Mouse (Mus musculus) liver, adult 2 months (tissue): ENCODE measurements at regions not wholly inside any gene's neighbourhood (a gene's known extent, or its start where the extent isn't known, plus 50 kb on each side); places are given as distances from the start of the nearest gene placed in this dataset.

Source experiments
- DNase-seq: peaks from one replicate; pipeline ENCODE4 v3.0.0-alpha.2; 2011; ENCODE audit warnings: low read depth, low spot score; ENCODE audit errors: extremely low read depth
- H3K27ac ChIP-seq: fragments of 200-500 bp; replicated peaks from 2 replicates; pipeline ENCODE4 v1.5.1; 2012; ENCODE audit warnings: low read depth, mild to moderate bottlenecking, control low read depth, inconsistent platforms, low read length; ENCODE audit not compliant: insufficient read depth
- H3K27me3 ChIP-seq: fragments of 200-500 bp; 2 replicates; pipeline ENCODE4 v1.6.1; 2012; ENCODE audit warnings: mild to moderate bottlenecking, moderate library complexity, low read length, inconsistent platforms; ENCODE audit not compliant: control insufficient read depth, insufficient read depth
- H3K36me3 ChIP-seq: fragments of 200-500 bp; 2 replicates; pipeline ENCODE4 v1.6.1; 2012; ENCODE audit warnings: low read length, inconsistent platforms; ENCODE audit not compliant: control insufficient read depth, insufficient read depth
- H3K4me1 ChIP-seq: fragments of 200-500 bp; 2 replicates; pipeline ENCODE4 v1.6.1; 2011; ENCODE audit warnings: low read length; ENCODE audit not compliant: control insufficient read depth, insufficient read depth
- H3K4me3 ChIP-seq: fragments of 200-500 bp; 2 replicates; pipeline ENCODE4 v1.5.1; 2011; ENCODE audit warnings: low read depth, mild to moderate bottlenecking, control low read depth, low read length, moderate library complexity; ENCODE audit not compliant: insufficient read depth
- H3K79me2 ChIP-seq: fragments of 200-500 bp; 2 replicates; pipeline ENCODE4 v1.6.1; 2012; ENCODE audit warnings: inconsistent platforms, mild to moderate bottlenecking, low read length, moderate library complexity; ENCODE audit not compliant: control insufficient read depth, insufficient read depth
- H3K9ac ChIP-seq: fragments of 200-500 bp; 2 replicates; pipeline ENCODE4 v1.6.1; 2012; ENCODE audit warnings: low read depth, mild to moderate bottlenecking, control low read depth, inconsistent platforms, low read length
- CTCF ChIP-seq: fragments of 200-500 bp; IDR thresholded peaks from 2 replicates; pipeline ENCODE4 v1.5.1; 2011; ENCODE audit warnings: low read depth, low read length, control low read depth
- POLR2A ChIP-seq: fragments of 200-500 bp; IDR thresholded peaks from 2 replicates; pipeline ENCODE4 v1.6.1; 2011; ENCODE audit warnings: low read length, control low read depth; ENCODE audit not compliant: insufficient read depth; ENCODE audit errors: extremely low read depth
- WGBS: fragments of 180-500 bp; shearing (Covaris S2); methylation state at CpG from one replicate; pipeline ENCODE4 v1.1.7; 2018; 5-methylcytosine and 5-hydroxymethylcytosine counted together

DNA sequence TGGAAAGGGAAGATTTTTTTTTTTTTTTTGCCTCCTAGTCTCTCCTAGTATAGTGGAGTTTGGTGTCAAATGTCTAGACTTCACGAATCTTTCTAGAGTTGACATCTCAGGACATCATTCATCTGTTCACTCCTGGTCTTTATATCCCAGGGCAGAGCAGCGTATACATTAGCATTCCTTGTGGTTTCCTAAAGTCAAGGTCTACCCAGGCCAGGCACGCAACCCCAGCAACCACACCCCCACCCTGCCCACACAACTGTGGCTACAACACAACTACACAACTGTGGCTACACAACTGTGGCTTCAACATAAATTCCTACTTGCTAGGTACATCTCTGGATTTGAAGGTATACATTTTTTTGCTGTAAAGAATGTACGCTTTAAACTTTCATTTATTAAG, 122.2 kb downstream of the Ppp1r3a start:
- no peak for DNase-seq
- Histone ChIP-seq H3K36me3 (no peaks in the 10 kb centered on the region), H3K9ac (no peak overlapping the region), H3K79me2 (no peaks in the 10 kb centered on the region), H3K4me3 (no peak overlapping the region), H3K27me3 (no peaks in the 10 kb centered on the region), H3K4me1 (no peaks in the 10 kb centered on the region), H3K27ac (no peak overlapping the region)
- TF ChIP-seq POLR2A (no peak), CTCF (no peak)
- 77% methylated on average over 4 of the region's 4 CpGs for WGBS

DNA sequence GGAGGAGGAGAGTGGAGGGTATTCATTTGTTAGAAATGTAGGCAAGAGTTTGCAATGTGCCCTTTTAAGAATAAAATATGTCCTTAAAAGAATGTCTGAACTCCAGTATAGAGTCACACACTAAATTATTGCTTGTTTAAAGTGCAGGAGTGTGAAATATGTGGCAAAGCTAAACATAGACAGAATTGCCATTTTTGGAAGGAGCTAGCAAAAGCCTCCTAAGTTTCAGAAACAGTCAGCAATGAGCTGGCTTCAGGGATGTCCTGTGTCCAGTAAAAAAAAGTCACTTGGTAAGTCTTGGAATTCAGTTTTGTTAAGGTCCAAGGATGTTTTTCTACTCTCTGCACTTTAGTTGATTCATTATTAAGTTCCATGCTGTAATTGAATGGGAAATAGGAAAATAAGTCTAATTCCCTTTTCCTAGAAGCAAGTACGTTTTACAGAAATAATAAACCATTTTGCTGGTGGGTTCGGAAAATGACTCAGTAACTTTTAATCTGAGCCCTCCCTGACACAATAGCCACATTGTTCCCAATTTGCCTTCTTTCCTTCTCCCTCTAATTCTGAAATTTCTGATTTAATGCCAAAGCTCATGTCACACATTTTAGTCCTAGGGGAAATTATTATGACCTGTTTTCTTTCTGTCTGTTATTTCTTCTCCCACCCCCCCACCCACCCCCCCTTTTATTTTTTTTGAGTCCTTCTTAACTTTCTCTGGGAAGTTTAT, 123.2 kb downstream of the Ppp1r3a start:
- DNase-seq, result no peak
- Histone ChIP-seq H3K27me3 (no peaks in the 10 kb centered on the region), H3K4me1 (no peaks in the 10 kb centered on the region), H3K79me2 (no peaks in the 10 kb centered on the region), H3K36me3 (no peaks in the 10 kb centered on the region), H3K27ac (no peak overlapping the region), H3K4me3 (no peak overlapping the region), H3K9ac (no peak overlapping the region)
- TF ChIP-seq CTCF, result no peak
- TF ChIP-seq POLR2A, result no peak
- WGBS, result 65% methylated on average over 2 of the region's 2 CpGs

DNA sequence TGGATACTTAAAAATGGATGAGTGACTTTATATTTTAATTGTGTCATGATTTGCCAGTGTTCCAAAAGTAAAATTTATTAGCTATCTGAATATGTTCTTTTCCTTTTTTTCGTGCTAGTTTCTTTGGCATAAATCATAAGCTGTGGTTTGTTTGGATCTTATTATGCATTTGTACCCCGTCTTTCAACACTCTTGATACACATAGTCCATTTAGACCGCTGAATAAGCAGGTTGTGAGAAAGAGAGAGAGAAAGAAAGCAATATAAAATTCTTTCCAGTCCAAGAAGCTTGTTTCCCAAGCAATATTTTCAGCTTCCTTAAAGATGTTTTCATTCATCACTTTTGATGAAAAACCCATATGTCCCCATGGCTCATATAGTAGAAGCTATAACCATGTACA, 138.4 kb downstream of the Ppp1r3a start:
- H3K4me3 ChIP-seq, result no peak overlapping the region
- TF ChIP-seq CTCF (no peak), POLR2A (no peak)

DNA sequence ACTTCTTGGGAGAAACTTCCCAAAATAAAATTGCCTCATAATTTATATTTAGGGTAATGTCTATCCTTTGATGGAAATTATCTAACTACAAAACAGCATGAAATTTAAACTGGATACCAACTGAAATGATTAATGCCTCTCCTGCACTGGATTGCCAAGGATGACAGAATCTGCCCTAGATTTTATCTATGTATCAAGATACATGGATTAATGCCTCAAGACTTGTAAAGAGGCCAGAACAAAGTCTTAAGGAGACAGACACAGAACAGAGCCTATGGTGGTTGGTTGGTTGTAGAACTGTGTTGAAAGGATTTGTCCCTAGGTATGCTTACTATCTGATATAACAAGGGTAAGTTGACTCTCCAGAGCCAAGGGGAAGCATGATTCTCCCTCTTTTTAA, 147.0 kb downstream of the Ppp1r3a start:
- H3K4me1 ChIP-seq, result no peaks in the 10 kb centered on the region
- TF ChIP-seq POLR2A (no peak), CTCF (no peak)
- H3K27ac ChIP-seq, result no peak overlapping the region
- no peaks in the 10 kb centered on the region for H3K79me2 ChIP-seq
- DNase-seq, result no peak
- H3K4me3 ChIP-seq, result no peak overlapping the region
- H3K27me3 ChIP-seq, result no peaks in the 10 kb centered on the region
- no peaks in the 10 kb centered on the region for H3K36me3 ChIP-seq
- no peak overlapping the region for H3K9ac ChIP-seq

More for the DNA sequence above, 138.4 kb downstream of the Ppp1r3a start:
- DNase-seq, result no peak
- 51% methylated on average over 3 of the region's 3 CpGs for WGBS
- H3K27ac ChIP-seq, result no peak overlapping the region
- H3K36me3 ChIP-seq, result no peaks in the 10 kb centered on the region
- H3K4me1 ChIP-seq, result no peaks in the 10 kb centered on the region
- H3K27me3 ChIP-seq, result no peaks in the 10 kb centered on the region
- no peaks in the 10 kb centered on the region for H3K79me2 ChIP-seq
- no peak overlapping the region for H3K9ac ChIP-seq

DNA sequence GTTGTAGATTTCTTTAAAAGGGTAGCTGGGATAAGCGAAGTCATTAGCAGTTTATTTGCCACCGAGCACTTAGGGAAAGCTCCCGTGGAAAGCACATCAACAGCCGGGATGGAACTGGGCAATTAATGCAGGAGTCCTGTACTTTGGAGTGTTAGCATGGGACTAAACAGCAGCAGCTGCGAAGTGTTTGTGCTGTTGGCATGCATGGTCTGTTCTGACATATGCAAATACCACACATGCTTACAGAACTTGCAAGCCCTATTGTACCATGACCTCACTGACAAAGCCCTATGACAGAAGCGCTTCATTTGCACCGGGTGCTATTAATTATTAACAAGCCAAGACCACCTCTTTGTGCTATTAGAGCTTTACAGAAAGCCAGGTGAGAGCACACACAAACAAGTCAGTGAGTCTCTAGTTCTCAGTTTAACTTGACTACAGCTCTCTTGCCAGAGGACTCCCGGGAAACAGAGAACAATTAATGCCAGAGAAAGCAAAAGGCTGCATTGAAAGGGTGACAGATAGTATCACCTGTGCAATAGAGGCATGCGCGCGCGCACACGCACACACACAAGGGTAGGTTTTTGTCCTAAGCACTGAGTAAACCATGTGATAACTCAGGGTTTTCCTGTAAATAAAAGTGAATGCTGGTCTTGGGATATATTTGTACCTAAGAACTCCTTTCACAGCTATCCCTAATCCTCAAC, 154.4 kb downstream of the Ppp1r3a start:
- Histone ChIP-seq H3K36me3 (no peaks in the 10 kb centered on the region), H3K4me3 (no peak overlapping the region), H3K79me2 (no peaks in the 10 kb centered on the region), H3K27ac (no peak overlapping the region), H3K27me3 (no peaks in the 10 kb centered on the region), H3K4me1 (no peaks in the 10 kb centered on the region), H3K9ac (no peak overlapping the region)
- TF ChIP-seq CTCF (no peak), POLR2A (no peak)
- WGBS, result 52% methylated on average over 13 of the region's 13 CpGs
- DNase-seq, result peak; percentile 80

DNA sequence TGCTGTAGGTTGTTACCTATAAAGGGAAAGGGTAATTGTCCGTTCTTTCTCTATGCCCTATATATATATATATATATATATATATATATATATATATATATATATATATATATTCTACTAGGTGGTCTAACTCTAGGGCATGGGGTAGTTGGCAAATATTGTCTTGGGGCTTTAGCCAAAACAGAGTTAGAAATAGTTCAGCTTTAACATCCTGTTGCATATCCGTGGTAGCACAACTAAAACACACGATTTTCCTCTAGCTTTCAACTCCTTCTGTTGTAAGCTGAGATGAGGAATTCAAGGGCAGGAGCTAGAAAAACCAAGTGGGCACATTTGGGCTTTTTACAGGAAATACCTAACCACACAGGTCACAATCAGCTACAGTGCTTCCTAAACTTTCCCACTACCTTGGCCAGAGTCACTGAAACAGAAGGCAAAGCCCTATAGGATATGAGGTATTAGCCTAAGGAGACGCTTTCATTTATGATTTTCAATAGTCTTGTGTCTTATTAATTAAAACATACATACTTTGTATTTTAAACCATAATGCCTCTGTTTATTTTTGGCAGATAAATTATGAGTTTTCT, 158.1 kb downstream of the Ppp1r3a start:
- no peak for DNase-seq
- H3K36me3 ChIP-seq, result no peaks in the 10 kb centered on the region
- no peaks in the 10 kb centered on the region for H3K27me3 ChIP-seq
- no peak overlapping the region for H3K9ac ChIP-seq
- no peaks in the 10 kb centered on the region for H3K4me1 ChIP-seq
- WGBS, result 80% methylated on average over 4 of the region's 4 CpGs
- H3K27ac ChIP-seq, result no peak overlapping the region
- TF ChIP-seq CTCF (no peak), POLR2A (no peak)
- no peaks in the 10 kb centered on the region for H3K79me2 ChIP-seq
- H3K4me3 ChIP-seq, result no peak overlapping the region
